Mouse (Mus musculus) embryo, embryonic 9.5 days (tissue): Measurements from ENCODE around the gene N4bp1.

Experiments used
- DNase-seq: peaks from one replicate; pipeline ENCODE4 v3.0.0-alpha.2; 2017; ENCODE audit errors: extremely low spot score

Gene N4bp1

DNA sequence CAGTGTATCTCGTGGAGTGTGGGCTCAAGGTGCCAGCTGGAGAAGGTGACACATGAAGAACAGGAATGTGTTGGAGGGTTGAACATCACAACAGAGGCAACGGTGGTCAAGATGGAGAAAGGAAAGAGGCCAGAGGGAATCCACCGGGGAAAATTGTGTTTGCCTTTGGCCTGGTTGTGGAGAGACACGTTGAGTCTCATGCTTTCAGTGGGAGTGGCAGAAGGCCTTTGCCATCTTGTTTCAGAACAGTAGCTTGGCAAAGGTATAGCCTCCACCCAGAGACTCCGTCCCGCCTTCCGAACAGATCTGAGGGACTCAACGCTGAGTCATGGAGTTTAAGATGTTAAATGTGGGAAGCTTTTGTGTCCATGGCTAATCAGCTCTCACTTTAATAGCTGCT, 119.4 kb downstream of the N4bp1 start:
- no peak for DNase-seq

DNA sequence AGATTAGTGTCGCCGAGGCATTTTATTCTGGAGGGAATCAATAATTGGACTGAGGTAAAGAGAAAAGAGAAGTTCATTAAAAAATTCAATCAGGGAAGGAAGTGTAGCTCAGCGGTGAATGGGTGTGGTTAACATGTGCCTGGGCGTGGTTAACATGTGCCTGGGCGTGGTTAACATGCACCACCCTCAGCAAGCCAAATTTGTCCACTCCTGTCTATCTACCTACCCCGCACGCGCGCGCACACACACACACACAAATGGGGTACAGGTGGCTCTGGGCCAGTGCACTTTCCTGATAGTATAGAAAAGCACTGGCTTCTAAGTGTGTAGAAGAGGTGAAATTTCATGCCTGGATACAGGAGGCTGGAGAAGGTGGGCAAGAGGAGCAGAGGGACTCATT, 119.9 kb downstream of the N4bp1 start:
- DNase-seq: no peak

- no peak for DNase-seq
Observed at GRCm38 (mm10) chr8:86762806-86763205, 122.3 kb downstream of the N4bp1 start.

GRCm38 (mm10) chr8:86760746-86761145, 124.3 kb downstream of the N4bp1 start:
- DNase-seq: no peak

DNA sequence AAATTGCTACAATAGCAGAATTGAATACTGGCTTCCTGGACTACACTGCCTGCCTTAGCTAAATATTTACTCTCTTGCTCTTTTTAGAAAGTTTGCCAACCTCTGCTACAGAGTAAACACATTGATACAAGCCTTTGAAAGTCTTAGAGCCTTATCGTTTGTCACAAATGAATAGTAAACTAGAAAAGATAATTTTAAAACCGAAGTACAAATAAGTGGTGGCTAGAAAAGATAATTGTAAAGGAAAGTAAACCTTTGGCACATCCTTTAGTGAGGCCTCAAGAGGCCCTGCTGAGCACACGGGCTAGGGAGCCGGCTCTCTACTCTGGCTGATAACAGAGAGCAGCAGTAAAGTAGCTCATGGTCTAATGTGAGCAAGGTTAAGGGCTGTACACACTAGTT, 126.0 kb downstream of the N4bp1 start:
- no peak for DNase-seq

- DNase-seq: no peak
Observed at GRCm38 (mm10) chr8:86758651-86759050, 126.4 kb downstream of the N4bp1 start.
